Mouse (Mus musculus) lung, embryonic 14.5 days (tissue): ENCODE results near the gene Nr1i3. TPM values are rescaled to one million over a fixed set of nuclear protein-coding genes. Genes with fewer than 3 reads are reported as not detected.
A peak's percentile ranks its signal among the peaks of the same experiment; 100 is the strongest.
"Not testable (repeated sequence)": the region's sequence is repeated elsewhere in the genome, so short reads cannot be mapped to it uniquely, and the experiment has no call there.

ENCODE experiments used
- ATAC-seq: fragments of 200-750 bp; cut with Nextera tagmentation; 2 replicates; pipeline ENCODE4 v1.8.0; 2017; ENCODE audit warnings: mild to moderate bottlenecking, moderate TSS enrichment, moderate library complexity; ENCODE audit not compliant: insufficient read depth
- DNase-seq: peaks from one replicate; pipeline ENCODE4 v3.0.0-alpha.2; 2015
- H3K27ac ChIP-seq: fragments of 300-500 bp; sonication (generic); 2 replicates; pipeline ENCODE4 v1.5.1; 2014; ENCODE audit warnings: low read depth, mild to moderate bottlenecking, moderate library complexity
- H3K27me3 ChIP-seq: fragments of 300-500 bp; sonication (generic); 2 replicates; pipeline ENCODE4 v1.6.1; 2014; ENCODE audit warnings: low read length, control low read depth; ENCODE audit not compliant: insufficient read depth
- H3K36me3 ChIP-seq: fragments of 300-500 bp; sonication (generic); 2 replicates; pipeline ENCODE4 v1.6.1; 2014; ENCODE audit warnings: control low read depth; ENCODE audit not compliant: insufficient read depth
- H3K4me1 ChIP-seq: fragments of 300-500 bp; sonication (generic); 2 replicates; pipeline ENCODE4 v1.6.1; 2014; ENCODE audit warnings: antibody characterized with exemption, control low read depth; ENCODE audit not compliant: insufficient read depth
- H3K4me2 ChIP-seq: fragments of 300-500 bp; sonication (generic); 2 replicates; pipeline ENCODE4 v1.6.1; 2014; ENCODE audit warnings: mild to moderate bottlenecking
- H3K4me3 ChIP-seq: fragments of 300-500 bp; sonication (generic); 2 replicates; pipeline ENCODE4 v1.5.1; 2014; ENCODE audit warnings: low read depth, low read length
- H3K9ac ChIP-seq: fragments of 300-500 bp; sonication (generic); 2 replicates; pipeline ENCODE4 v1.6.1; 2014
- H3K9me3 ChIP-seq: fragments of 300-500 bp; sonication (generic); 2 replicates; pipeline ENCODE4 v1.6.1; 2016; ENCODE audit warnings: low read depth, low read length, control low read depth
- CTCF ChIP-seq: IDR thresholded peaks from 2 replicates; pipeline ENCODE4 v1.5.1; 2016; ENCODE audit warnings: antibody characterized with exemption, low read depth
- WGBS: fragments of 180-500 bp; shearing (Covaris S2); extraction: QIAGEN DNeasy Blood & Tissue Kit; methylation state at CpG from one replicate; pipeline ENCODE4 v1.1.7; 2014; 5-methylcytosine and 5-hydroxymethylcytosine counted together
- polyA plus RNA-seq: library from polyadenylated mRNA; unstranded; fragments of >200 nt; fragmentation: Nextera tagmentation; extraction: Ambion mirVana; gene quantifications from 2 replicates; pipeline ENCODE4 v1.2.1, GENCODE M21; 2014

Nr1i3 gene
- polyA plus RNA-seq, 1 experiment from 2014 or later = 0.13 TPM

GRCm38 (mm10) chr1:171240911-171241310 lies 27.1 kb downstream of the Nr1i3 start:
- Histone ChIP-seq H3K4me3 (no peak overlapping the region), H3K36me3 (peaks cover 94% of the 10 kb centered on the region), H3K9ac (no peak overlapping the region), H3K9me3 (no peaks in the 10 kb centered on the region), H3K4me1 (no peaks in the 10 kb centered on the region), H3K27ac (no peak overlapping the region), H3K4me2 (no peak overlapping the region), H3K27me3 (no peaks in the 10 kb centered on the region)
- no peak for TF ChIP-seq CTCF
- WGBS = 91% methylated on average over 10 of the region's 10 CpGs
- DNase-seq (no peak), ATAC-seq (no peak)

- H3K9me3 ChIP-seq, H3K4me3 ChIP-seq, H3K27ac ChIP-seq, H3K9ac ChIP-seq, H3K27me3 ChIP-seq, H3K4me2 ChIP-seq, ATAC-seq, H3K4me1 ChIP-seq, DNase-seq: not testable (repeated sequence)
- peaks cover 84% of the 10 kb centered on the region for H3K36me3 ChIP-seq
- WGBS = 85% methylated on average over 12 of the region's 12 CpGs
Observed at GRCm38 (mm10) chr1:171241952-171242351, 28.2 kb downstream of the Nr1i3 start.

- no peak overlapping the region for H3K4me2 ChIP-seq
- H3K36me3 ChIP-seq = peaks cover 50% of the 10 kb centered on the region
- H3K9ac ChIP-seq = no peak overlapping the region
- TF ChIP-seq CTCF = no peak
- no peaks in the 10 kb centered on the region for H3K9me3 ChIP-seq
- H3K4me1 ChIP-seq = peaks cover 17% of the 10 kb centered on the region
- WGBS = 81% methylated on average over 8 of the region's 8 CpGs
- H3K27ac ChIP-seq = no peak overlapping the region
- H3K4me3 ChIP-seq = no peak overlapping the region
- no peak for ATAC-seq
- no peak for DNase-seq
- no peaks in the 10 kb centered on the region for H3K27me3 ChIP-seq
Observed at GRCm38 (mm10) chr1:171245353-171245752, 31.6 kb downstream of the Nr1i3 start.

GRCm38 (mm10) chr1:171246709-171247452 lies 33.1 kb downstream of the Nr1i3 start:
- WGBS = 1% methylated on average over 41 of the region's 41 CpGs

GRCm38 (mm10) chr1:171247453-171247841 lies 33.7 kb downstream of the Nr1i3 start:
- peak overlapping the region; percentile 96 for H3K27ac ChIP-seq
- H3K4me2 ChIP-seq = peak overlapping the region; percentile 70
- no peak for DNase-seq
- H3K36me3 ChIP-seq = peaks cover 29% of the 10 kb centered on the region
- 10% methylated on average over 13 of the region's 13 CpGs for WGBS
- no peaks in the 10 kb centered on the region for H3K9me3 ChIP-seq
- H3K4me1 ChIP-seq = peaks cover 25% of the 10 kb centered on the region
- H3K27me3 ChIP-seq = no peaks in the 10 kb centered on the region
- peak overlapping the region; percentile 55 for H3K9ac ChIP-seq
- H3K4me3 ChIP-seq = peak overlapping the region; percentile 75
- ATAC-seq = peak; percentile 3; the same call in 1 of the 2 replicates
- TF ChIP-seq CTCF = no peak

More at GRCm38 (mm10) chr1:171246709-171247452, 33.1 kb downstream of the Nr1i3 start:
- Histone ChIP-seq H3K4me1 (peaks cover 25% of the 10 kb centered on the region), H3K27ac (peak overlapping the region; percentile 96), H3K27me3 (no peaks in the 10 kb centered on the region), H3K9ac (peak overlapping the region; percentile 86), H3K36me3 (peaks cover 35% of the 10 kb centered on the region), H3K9me3 (no peaks in the 10 kb centered on the region), H3K4me2 (peak overlapping the region; percentile 70), H3K4me3 (peak overlapping the region; percentile 75)
- TF ChIP-seq CTCF = peak; percentile 93
- DNase-seq (peak; percentile 99), ATAC-seq (peak; percentile 90)

GRCm38 (mm10) chr1:171247916-171248315 lies 34.1 kb downstream of the Nr1i3 start:
- Histone ChIP-seq H3K9ac (peak overlapping the region; percentile 55; the same call in 1 of the 2 replicates), H3K27ac (peak overlapping the region; percentile 96), H3K4me3 (peak overlapping the region; percentile 75), H3K9me3 (no peaks in the 10 kb centered on the region), H3K27me3 (no peaks in the 10 kb centered on the region), H3K4me2 (peak overlapping the region; percentile 70), H3K36me3 (peaks cover 25% of the 10 kb centered on the region), H3K4me1 (peaks cover 25% of the 10 kb centered on the region)
- DNase-seq = peak; percentile 25
- ATAC-seq = no peak
- TF ChIP-seq CTCF = no peak
- 27% methylated on average over 4 of the region's 4 CpGs for WGBS

- no peaks in the 10 kb centered on the region for H3K9me3 ChIP-seq
- peak overlapping the region; percentile 96 for H3K27ac ChIP-seq
- H3K4me2 ChIP-seq = peak overlapping the region; percentile 70
- WGBS = 39% methylated on average over 3 of the region's 3 CpGs
- no peaks in the 10 kb centered on the region for H3K27me3 ChIP-seq
- ATAC-seq = no peak
- peaks cover 25% of the 10 kb centered on the region for H3K4me1 ChIP-seq
- peak; percentile 41 for DNase-seq
- no peak overlapping the region for H3K4me3 ChIP-seq
- H3K9ac ChIP-seq = no peak overlapping the region
- H3K36me3 ChIP-seq = peaks cover 18% of the 10 kb centered on the region
- TF ChIP-seq CTCF = no peak
Observed at GRCm38 (mm10) chr1:171248386-171249226, 34.8 kb downstream of the Nr1i3 start.
